Mouse (Mus musculus) thymus, postnatal 14 days (tissue): Measurements from ENCODE around the gene Sh2d3c.
A peak's percentile ranks its signal among the peaks of the same experiment; 100 is the strongest.

ENCODE experiments used
- DNase-seq: peaks from one replicate; pipeline ENCODE4 v3.0.0; 2021

Sh2d3c gene

DNA sequence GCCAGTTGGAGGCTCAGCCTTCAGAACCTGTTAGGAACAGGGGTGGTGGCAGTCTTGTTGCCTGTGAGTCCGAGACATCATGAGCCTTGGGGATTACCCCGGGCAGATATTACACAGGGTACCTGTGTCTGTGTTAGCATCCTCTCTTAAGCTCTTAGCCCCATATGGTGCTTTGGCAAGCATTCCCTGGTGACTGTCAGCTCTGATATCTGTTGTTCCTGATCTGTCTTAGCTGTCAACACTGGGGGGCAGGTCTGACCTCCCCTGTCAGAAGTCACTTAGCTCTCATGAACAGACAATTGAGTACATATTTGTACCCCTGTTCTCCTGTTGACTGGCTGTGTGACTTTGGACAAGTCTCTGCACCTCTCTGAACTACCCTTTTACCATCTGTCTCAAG, 38.1 kb downstream of the Sh2d3c start:
- no peak for DNase-seq

DNA sequence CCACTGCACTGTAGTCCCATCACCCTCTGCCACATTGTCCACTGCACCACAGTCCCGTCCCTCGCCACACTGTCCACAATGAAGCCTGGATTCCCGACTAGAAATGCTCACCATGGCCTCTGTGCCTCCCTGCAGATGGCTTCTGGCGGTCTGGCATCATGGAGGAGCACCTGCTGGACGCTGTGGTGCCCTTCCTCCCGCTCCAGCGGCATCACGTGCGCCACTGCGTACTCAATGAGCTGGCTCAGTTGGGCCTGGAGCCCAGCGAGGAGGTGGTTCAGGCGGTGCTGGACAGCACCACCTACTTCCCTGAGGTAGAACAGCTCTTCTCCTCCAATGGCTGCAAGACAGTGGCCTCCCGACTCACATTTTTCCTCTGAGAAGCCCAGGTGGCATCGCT, 40.5 kb downstream of the Sh2d3c start:
- DNase-seq = no peak

DNA sequence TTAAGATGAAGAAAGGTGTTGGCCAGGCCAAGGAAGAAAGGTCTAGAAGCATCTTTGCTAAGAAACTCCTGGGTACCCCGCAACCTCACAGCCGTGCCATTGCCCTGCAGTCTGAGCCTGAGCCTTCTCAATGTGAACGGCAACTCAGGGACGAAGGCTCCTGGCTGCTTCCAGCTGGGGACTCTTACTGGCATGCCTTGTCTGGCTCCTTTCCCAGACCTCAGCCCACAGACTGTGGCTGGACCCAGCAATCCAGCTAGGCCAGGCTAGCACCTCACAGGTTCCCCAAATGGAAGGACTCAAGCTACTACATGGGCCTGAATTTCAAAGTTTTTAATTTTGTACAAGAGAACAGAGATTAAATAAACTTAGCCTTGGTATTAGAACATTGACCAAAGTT, 41.0 kb downstream of the Sh2d3c start:
- no peak for DNase-seq

DNA sequence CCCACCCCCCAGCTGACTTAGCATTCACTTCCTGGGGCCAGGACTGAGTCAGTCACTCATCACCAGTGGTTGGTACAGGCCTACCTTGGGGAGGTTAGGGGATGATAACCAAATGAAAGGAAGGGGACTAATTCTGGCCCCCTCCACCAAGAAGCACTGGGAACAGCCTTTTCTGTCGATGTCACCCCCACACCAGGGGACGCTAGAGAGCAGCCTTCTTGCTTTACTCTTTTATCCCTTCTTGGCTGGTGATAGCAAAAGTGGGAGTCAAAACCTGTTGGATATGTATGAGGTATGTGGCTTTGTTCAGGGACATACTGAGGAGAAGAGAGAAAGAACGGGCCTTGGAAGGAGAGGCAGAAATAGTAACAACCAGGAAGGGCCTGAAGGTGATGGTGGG, 42.5 kb downstream of the Sh2d3c start:
- DNase-seq = no peak

DNA sequence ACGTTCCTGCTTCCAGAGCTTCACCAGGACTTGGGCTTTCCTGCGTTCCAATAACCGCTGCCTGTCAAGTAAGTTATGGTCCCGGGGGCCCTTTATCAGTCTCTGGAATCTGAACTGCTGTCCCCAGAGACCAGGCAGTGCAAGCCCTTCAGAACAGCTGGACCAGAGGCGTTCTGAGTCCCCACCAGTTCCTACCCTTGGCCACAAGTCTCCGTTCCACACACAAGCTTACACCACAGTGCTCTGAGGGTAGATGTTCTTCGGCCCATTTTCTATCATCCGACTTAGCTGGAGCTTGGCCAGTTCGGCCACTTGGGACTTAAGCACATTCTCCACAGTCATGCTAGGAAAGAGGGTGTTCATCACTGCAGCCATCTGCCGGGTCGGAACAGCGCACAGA, 46.4 kb downstream of the Sh2d3c start:
- no peak for DNase-seq

DNA sequence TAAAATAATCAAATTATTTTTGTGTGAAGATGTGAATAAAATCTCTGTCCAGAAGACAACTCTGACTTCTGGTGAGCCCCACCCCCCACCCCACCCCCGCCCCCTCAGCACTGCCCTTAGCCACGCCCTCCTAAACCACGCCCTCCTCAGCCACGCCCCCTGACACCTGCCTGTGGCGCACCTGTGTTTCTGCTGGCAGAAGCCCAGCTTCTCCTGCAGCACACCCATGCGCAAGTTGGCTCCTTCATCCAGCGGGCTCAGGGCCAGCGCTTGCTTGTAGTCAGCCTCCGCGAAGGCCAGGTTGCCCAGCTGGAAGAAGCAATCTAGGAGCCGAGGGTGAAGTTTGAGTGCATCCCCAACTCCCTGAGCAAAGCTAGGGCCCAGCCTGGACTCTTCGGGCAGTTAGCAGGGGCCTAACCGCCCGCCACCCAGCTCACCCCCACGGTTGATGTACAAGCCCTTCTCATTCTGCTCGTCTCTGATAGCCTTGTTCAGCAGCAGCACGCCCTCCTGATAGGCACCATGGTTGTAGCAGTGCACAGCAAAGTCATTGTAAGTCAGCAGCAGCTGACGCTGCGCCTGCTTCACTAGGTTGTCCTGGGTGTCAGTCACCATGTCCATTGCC, 47.9 kb downstream of the Sh2d3c start:
- peak; percentile 29 for DNase-seq

DNA sequence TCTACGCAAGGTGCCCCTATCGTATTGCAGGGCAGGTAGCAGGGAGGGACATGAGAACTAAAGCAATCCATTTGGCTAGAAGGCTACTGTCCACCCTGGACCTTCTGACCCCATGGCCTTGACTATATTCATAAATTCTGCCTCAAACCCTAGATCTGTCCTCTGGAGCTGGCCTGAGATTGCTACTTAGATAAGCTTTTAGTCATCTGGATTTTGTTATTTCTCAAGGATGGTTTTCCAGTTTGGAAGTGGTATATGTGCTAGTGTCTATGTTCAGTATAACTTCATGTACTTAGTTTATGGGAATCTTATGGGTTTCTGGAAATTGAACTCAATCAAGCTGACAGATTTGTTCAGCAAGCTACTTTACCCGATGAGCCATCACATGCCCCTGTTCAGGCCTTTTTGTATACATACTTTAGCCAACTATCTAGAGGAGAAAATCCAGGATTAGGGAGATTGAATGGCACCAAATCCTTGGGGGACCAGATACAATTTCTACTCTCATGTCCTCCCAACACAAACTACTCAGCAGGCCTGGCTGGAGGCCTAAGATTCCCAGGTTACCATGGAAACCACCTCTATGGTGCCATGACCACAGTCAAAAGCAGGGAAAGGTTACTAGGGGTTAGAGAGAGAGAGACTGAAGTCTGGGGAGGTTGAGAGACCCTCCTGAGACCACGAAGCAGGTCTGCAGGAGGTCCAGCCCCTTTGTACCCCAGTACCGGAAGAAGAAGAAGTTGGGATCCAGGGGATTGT, 48.7 kb downstream of the Sh2d3c start:
- DNase-seq = no peak

DNA sequence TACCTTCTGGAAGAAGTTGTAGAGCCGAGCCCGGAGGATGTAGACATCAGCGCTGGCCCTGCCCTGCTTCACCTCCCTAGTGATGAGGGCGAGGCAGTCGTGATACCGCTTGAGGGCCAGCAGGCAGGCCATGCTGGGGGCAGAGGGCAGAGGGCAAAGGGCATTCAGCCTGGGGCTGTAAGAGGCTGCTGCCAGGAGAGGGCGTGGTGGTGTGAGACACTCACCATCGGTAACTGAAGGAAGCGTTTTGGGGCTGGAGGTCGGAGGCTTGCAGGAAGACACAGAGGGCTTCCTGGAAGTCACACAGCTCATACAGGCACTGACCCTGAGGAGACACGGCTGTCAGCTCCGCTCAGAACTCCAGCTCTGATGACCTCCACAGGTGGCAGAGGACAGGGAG, 51.0 kb downstream of the Sh2d3c start:
- DNase-seq = peak; percentile 44

DNA sequence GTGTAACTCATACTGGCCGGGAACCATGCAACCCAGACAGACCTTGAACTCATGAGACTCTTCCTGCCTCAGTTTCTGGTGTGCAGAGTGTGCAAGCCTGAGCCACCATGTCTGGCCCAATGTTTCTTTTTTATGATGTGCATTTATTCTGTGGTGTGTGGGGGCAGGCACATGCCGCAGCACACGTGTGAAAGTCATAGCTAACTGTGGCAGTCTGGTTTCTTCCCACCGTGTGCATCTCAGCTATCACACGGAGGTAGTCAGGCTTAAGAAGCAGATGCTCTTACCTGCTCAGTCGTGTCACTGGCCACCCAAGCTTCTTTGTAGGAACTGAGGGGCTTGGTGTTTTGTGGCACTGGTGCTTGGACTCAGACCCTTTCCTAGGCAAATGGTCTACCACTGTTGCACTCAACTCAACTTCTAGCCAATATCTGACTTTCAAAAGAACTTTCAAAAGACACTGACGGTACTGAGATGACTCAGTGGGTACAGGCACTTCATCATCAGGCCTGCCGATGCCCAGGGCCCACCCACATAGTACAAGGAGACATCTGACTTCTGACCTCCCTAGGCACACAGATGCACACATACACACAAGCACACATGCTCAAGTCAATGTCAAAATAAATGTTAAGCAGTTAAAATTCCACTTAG, 51.9 kb downstream of the Sh2d3c start:
- DNase-seq = no peak

DNA sequence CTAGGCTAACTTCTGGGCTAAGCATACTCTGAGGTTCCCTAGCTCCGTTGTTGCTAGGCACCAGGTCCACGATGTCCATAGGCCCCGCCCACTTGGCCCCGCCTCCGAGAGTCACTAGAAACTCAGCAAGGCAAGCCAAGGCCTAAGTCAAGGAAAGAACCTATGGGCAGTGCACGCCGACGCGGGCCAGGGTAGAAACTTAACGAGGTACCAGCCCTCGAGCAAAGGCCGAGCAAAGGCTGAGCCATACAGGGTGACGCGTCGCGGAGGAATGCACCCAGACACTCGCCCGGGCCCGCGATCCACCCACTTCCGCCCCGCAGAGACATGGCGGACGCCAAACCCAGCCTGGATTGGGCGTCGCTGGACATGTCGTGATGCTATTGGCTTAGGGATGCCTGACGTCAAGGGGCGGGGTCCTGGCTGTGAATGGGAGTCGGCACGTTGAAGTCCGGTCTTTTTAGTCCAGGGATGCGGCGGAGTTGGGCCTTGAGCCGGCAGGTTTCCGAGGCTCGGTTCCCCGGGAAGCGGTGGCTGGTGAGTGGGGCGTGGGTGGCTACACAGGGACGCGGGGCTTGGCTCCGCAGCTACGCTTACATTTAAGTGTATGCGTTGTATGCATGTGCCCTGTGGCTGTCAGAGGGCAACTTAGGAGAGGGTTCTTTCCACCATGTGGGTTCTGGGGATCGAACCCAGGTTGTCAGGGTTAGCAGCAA, 54.7 kb downstream of the Sh2d3c start, which contains the start of the genes Ttc16 and Ptrh1:
TSS of gene Ttc16 (minus strand) at position 275 of the 716 bp plus-strand sequence.
TSS of gene Ptrh1 (plus strand) at position 428 of the 716 bp plus-strand sequence.
- peak; percentile 97 for DNase-seq

DNA sequence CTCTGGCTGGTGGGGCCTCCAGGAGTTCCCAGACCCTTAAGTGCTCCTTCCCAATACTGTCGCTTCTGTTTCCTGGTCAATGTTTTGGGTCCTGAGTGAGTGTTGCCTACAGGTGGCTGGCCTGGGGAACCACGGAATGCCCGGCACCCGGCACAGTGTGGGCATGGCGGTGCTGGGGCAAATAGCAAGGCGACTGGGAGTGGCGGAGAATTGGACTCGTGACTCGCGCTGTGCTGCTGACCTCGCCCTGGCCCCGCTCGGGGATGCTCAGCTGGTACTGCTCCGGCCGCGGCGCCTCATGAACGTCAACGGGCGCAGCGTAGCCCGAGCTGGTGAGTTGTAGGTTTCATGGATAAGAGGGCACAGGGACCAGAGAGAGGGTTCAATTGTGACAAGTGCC, 55.3 kb downstream of the Sh2d3c start:
- DNase-seq = peak; percentile 45

DNA sequence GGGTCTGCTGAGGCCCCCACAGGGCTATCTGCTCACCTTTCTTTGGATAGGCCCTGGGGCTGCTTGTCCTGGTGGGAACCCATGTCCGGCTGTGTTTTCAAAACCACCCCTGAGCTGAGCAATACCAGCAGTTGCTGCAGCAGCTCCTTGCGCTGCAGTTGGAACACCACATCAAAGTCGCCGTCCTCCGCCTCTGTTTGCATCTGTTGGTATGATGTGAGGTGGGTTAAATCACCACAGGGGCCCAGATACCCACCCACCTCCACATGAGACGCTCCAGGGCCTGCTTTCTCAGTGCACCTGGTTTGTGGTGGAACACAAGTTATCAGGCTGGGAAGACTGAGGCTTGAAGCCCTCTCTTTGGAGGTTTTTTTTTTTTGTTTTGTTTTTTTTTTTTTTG, 57.2 kb downstream of the Sh2d3c start:
- DNase-seq = peak; percentile 93

DNA sequence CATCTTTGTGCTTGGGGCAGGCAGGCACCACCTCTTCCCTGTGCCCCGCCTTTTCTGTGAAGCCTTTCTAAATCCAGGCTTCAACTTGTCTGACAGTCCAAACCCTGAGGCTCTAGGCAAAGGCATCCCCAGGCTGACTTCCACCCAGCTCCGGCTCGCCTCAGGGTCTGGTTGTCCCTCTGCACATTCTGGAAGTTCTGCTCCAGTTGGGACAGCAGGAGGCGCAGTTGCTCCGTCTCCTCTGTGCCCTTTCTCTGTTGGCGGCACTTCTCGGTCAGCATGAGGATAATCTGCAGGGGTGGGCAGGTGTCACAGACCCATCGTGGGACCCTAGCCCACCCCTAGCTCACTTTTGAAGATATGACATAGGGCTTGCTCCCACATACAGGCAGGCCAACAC, 58.3 kb downstream of the Sh2d3c start:
- DNase-seq = peak; percentile 73

DNA sequence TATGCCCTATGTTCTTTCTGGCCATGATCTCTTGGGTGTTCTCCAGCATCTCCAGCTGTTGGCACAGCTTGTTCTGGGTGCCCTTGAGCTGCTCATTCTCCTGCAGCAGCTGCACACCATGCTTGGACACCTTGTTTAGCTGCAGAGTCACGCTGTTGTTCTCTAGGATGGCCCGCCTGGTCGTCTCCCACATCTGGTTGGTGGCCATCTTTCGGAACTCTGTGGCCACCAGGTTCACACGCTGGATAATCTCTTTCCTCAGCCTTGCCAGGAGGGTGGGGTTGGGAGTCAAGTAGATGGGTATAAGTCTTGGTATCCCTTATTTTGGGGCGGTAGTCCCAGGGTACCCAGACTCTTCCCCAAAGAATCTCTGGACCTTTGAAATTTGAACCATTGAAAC, 58.9 kb downstream of the Sh2d3c start:
- DNase-seq = no peak

DNA sequence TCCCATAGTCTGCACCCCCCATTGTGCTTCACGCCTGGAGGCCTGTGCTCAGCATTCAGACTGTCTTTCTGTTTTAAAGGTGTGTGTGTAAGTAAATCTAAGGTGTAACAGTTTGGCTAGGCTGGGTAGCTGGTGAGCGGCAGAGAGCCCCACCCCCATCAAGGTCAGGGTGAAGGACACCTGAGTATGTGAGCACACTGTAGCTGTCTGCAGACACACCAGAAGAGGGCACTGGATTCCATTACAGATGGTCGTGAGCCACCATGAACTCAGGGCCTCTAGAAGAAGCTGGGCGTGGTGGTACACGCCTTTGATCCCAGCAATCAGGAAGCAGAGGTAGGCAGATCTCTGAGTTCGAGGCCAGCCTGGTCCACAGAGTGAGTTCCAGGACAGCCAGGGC, 60.9 kb downstream of the Sh2d3c start:
- DNase-seq = peak; percentile 10

DNA sequence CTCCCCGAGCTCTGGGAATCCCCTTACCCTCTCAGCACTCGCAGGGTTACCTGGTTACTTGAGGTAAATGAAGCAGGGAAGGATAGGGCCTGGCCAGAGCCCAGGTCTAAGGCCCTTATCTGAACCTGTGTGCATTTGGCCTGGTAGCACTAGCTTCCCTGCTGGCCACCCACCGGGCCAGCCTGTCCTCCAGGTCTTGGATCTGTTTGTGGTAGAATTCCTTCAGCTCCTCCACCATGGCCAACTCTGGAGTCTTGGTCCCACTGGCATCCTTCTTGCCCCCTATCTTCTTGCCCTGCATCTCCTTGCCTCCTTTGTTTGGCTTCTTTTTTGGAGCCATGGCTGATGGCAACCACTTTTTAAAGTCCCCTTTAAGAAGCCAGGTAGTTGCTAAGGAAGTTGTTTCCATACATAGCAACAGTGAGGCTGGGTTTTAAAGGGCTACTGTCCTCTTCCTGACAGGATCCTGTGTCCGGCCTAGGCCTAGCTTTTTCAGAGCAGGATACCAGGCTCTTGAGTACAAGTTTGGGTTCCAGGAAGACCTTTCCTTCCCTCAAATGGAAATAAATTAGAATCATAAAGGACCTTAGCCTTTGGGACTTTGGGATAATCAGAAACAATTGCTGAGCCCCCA, 63.3 kb downstream of the Sh2d3c start, which contains the start of gene Cfap157:
TSS of gene Cfap157 (minus strand) at position 381 of the 634 bp plus-strand sequence.
- DNase-seq = no peak

DNA sequence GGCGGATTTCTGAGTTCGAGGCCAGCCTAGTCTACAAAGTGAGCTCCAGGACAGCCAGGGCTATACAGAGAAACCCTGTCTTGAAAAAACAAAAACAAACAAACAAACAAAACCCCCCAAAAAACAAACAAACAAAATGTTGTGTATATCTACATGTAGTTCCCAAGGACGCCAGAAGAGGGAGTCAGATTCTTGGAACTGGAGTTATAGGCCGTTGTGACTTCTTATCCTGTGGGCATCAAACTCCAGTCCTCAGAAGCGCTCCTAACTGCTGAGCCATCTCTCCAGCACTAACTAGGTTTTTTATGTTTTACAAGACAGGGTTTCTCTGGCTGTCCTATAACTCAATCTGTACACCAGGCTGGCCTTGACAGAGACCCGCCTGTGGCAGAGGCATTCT, 66.3 kb downstream of the Sh2d3c start:
- DNase-seq = no peak

DNA sequence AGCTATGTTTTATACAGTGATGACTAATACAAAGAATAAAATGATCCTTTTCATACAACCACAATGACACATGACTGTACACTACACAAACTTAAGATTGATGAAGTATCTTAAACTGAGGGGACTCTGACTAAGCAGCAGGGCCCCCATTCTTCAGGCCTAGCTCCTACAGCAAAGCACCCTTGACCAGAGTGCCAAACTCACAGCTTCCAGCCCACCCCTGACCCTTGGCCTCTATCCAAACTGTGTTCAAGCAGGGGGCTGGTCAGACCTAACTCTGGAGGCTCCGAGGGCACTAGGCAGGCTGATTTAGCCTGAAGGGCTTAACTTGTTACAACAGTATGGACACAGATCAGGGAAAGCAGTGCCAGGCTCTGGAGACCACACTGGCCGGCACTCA, 67.7 kb downstream of the Sh2d3c start:
- no peak for DNase-seq

DNA sequence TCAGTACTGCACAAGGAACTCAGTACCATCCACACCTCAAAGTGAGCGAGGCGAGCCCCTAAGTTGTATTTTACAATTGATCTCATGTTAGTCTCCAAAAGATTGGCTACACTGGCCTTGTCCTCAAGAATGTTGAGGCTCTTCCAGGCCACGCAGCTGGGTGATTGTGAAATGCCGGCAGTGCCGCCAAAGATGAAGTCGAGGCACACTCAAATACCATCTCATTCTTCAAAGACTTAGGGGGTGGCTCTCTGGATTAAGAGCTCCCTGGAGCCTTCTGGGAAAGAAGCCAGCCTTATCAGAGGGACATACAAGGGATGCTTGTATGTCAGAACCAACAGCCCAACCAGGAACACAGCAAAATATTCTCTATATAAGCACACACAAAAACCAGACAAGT, 70.4 kb downstream of the Sh2d3c start:
- no peak for DNase-seq

DNA sequence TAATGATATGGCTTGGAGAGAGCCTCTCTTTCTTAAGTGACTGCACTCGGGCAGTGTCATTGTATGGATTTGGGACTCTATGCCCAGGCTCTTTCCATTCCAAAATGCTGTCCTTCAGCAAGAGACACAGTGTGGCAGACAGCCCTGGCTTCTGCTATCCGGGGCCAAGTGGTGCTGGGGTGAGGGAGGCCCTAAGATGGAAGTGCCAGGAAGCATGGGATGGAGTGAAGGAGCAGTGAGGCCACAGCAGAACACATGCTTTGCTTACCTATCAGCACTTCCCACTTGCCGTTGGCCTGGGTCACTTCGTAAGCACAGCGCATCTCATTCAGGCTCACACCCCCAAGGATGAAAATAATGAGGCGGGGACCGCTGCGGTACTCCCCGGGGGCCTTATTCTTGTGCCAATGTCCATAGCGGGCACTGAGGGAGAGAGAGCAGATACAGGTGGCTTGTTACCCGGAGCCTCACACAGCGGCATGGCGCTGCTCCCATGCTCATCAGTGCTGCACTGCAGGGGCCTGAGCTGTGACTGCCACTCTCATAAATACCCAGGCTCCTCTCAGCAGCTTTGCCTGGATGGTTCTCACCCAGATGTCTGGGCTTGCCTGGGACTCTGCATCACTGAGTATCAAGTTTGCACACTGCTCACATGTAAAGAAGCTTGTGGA, 75.0 kb downstream of the Sh2d3c start:
- DNase-seq = no peak

DNA sequence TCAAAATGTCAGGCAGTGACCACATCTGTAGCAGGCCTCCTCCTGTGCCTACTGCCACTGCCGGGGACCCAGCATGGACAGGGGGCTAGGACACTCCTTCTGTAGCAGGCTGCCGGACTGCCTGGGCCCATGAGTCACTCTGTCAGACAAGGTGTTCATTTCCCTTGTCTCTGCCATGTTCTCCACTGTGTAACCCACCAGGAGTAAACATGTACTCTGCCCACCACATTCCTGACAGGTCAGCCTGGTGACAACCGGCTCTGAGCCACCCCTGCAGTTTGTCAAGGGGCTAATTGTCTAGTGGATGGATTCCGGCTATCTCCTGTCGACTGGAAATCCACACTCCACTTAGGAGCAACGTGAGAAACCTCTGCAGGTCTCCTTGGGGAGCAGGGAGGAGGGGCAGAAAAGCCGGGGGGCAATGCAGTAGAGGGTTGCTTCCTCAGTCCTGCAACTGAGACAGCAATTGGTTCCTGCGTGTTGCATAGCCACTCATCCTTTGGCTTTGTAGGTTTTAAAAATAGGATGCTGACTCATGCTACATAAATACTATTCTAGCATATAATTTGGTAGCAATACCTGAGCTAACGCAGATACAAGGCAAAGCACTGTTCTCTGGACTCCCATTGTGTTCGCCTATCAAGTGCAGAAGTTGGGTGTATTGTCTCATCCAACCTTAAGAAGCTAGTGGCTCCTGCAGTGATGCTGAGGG, 77.6 kb downstream of the Sh2d3c start:
- DNase-seq = no peak
